Mouse (Mus musculus) inflammation-experienced regulatory T-cells, adult 6 months (primary cell): ENCODE measurements around the gene Esyt3. TPM values are rescaled to one million over a fixed set of nuclear protein-coding genes. Genes with fewer than 3 reads are reported as not detected.

Experiments used
- ATAC-seq: one replicate; pipeline ENCODE4 v1.8.0; 2017
- polyA plus RNA-seq, 3 experiments: library from polyadenylated mRNA; unstranded; fragments of 100-300 nt; shearing (Covaris generic); gene quantifications; one replicate each; pipeline ENCODE4 v1.2.1; 2017

Esyt3 gene
- under 1 TPM in 2 of 3 experiments, not detected in 1; 0.43 to 0.48 TPM for polyA plus RNA-seq

- ATAC-seq: no peak
These were observed at the start of gene Esyt3 for GRCm38 (mm10) chr9:99357921-99358692. Esyt3 (minus strand) TSS chr9:99358557.

- no peak for ATAC-seq
These were observed 43.1 kb upstream of the Esyt3 start for GRCm38 (mm10) chr9:99401288-99401974.

GRCm38 (mm10) chr9:99400781-99401180 lies 42.4 kb upstream of the Esyt3 start:
- no peak for ATAC-seq

- ATAC-seq: no peak
These were observed 38.9 kb upstream of the Esyt3 start for GRCm38 (mm10) chr9:99397056-99397815.

GRCm38 (mm10) chr9:99394366-99394765 lies 36.0 kb upstream of the Esyt3 start:
- no peak for ATAC-seq

- ATAC-seq: no peak
These were observed 34.8 kb upstream of the Esyt3 start for GRCm38 (mm10) chr9:99393146-99393545.

- ATAC-seq: no peak
These were observed 33.2 kb upstream of the Esyt3 start for GRCm38 (mm10) chr9:99391557-99391956.

GRCm38 (mm10) chr9:99390716-99391115 lies 32.4 kb upstream of the Esyt3 start:
- no peak for ATAC-seq

- no peak for ATAC-seq
These were observed 31.8 kb upstream of the Esyt3 start for GRCm38 (mm10) chr9:99390201-99390600.

GRCm38 (mm10) chr9:99389506-99389905 lies 31.1 kb upstream of the Esyt3 start:
- no peak for ATAC-seq

GRCm38 (mm10) chr9:99388856-99389255 lies 30.5 kb upstream of the Esyt3 start:
- ATAC-seq: no peak

GRCm38 (mm10) chr9:99388078-99388477 lies 29.7 kb upstream of the Esyt3 start:
- no peak for ATAC-seq

- ATAC-seq: no peak
These were observed 24.2 kb upstream of the Esyt3 start for GRCm38 (mm10) chr9:99382556-99382955.

- ATAC-seq: no peak
These were observed 20.8 kb upstream of the Esyt3 start for GRCm38 (mm10) chr9:99379194-99379593.

- ATAC-seq: no peak
These were observed 18.4 kb upstream of the Esyt3 start for GRCm38 (mm10) chr9:99376591-99377418.

- ATAC-seq: no peak
These were observed 10.1 kb upstream of the Esyt3 start for GRCm38 (mm10) chr9:99368431-99368830.

- no peak for ATAC-seq
These were observed 7.5 kb upstream of the Esyt3 start for GRCm38 (mm10) chr9:99365906-99366305.

GRCm38 (mm10) chr9:99363076-99363475 lies 4.7 kb upstream of the Esyt3 start:
- ATAC-seq: no peak

- no peak for ATAC-seq
These were observed 3.6 kb upstream of the Esyt3 start for GRCm38 (mm10) chr9:99361946-99362345.

GRCm38 (mm10) chr9:99359012-99359411 lies 655 bp upstream of the Esyt3 start:
- no peak for ATAC-seq

- ATAC-seq: no peak
These were observed 816 bp downstream of the Esyt3 start for GRCm38 (mm10) chr9:99357561-99357920.

- ATAC-seq: no peak
These were observed 2.4 kb downstream of the Esyt3 start for GRCm38 (mm10) chr9:99355971-99356370.
